Mouse (Mus musculus): ENCODE measurements around the gene 1810009A15Rik. TPM values are rescaled to one million over a fixed set of nuclear protein-coding genes. Genes with fewer than 3 reads are reported as not detected.

Gene 1810009A15Rik
- 59.2 TPM for polyA plus RNA-seq (2017; shearing (Covaris generic))

GRCm38 (mm10) chr19:8888511-8889385 lies at the start of gene 1810009A15Rik, which contains the start of gene Gm49416:
TSS of gene 1810009A15Rik (plus strand) at chr19:8888853.
TSS of gene Gm49416 (plus strand) at chr19:8888926.

DNA sequence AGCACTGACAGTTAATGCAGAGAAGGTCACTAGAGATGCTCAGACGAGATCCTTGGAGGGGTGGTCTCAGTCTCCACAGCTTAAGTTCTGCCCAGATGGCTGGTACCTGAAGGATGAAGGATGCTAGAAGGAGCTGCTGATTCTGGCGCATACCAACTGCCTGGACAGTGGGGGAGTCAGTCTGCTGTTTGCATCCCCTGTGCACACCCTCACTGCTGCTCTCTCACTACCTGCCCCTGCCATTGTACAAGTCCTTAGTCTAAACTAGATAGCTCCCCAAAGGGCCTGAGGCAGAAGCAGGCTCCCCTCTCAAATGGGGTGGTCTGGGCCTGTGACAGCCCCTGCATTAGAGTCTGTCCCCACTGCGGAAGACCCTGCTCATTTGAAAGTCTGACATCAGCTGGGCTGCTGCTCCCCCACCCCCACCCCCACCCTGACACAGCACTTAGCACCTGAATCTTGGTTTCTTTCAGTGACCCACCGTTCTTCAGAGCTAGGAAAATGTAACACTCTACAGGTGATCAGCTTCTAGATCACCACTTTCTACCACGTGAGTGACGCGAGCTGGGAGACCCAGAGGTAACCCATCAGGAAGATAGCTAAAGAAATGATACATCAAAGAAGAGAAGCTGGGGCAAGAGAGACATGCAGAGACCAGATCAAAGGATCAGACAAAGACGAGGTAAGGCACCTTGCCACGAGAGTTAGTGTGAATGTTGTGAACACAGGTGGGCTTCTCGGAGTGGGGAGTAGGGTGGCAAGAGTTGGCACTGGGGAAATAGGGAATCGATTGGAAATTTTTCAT lies 49.3 kb upstream of the 1810009A15Rik start, which contains the start of gene Gng3:
Gene Gng3 (minus strand): TSS at position 92 of the 805 bp plus-strand sequence.

DNA sequence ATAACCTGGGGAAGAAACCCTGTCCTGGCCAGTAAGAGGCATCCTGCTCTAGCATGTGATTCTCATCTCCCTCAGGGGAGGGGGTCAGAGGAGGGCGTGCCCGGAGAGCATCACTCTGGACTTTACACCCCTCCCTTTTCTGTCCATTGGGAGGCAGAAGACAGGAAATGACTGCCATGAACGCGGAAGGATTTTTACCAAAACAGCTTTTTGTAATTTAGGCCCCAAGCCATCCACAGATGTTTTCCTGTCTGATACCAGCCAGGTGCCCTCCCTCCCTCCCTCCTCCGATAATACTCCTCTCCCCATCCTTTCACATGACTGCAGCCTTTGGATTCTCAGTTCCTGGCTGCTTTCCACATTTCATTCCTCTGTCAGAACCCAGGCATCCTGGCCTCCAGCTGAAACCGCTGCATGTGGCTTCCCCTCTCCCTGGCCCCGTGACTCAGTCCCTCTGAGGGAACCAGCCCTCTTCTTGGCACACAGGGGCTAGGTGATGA lies 38.2 kb upstream of the 1810009A15Rik start, which contains the start of gene Lrrn4cl:
Gene Lrrn4cl (plus strand): TSS at position 367 of the 500 bp plus-strand sequence.

GRCm38 (mm10) chr19:8871267-8872186 lies 17.1 kb upstream of the 1810009A15Rik start, which contains the start of gene Ubxn1:
TSS of gene Ubxn1 (plus strand) at chr19:8871496.

GRCm38 (mm10) chr19:8880311-8881033 lies 8.2 kb upstream of the 1810009A15Rik start, which contains the start of gene Uqcc3:
TSS of gene Uqcc3 (minus strand) at chr19:8880923.

GRCm38 (mm10) chr19:8883616-8884015 lies 5.0 kb upstream of the 1810009A15Rik start, which contains the start of the genes Lbhd1 and Gm49403:
TSS of gene Lbhd1 (plus strand) at chr19:8883732.
TSS of gene Gm49403 (plus strand) at chr19:8883930.

DNA sequence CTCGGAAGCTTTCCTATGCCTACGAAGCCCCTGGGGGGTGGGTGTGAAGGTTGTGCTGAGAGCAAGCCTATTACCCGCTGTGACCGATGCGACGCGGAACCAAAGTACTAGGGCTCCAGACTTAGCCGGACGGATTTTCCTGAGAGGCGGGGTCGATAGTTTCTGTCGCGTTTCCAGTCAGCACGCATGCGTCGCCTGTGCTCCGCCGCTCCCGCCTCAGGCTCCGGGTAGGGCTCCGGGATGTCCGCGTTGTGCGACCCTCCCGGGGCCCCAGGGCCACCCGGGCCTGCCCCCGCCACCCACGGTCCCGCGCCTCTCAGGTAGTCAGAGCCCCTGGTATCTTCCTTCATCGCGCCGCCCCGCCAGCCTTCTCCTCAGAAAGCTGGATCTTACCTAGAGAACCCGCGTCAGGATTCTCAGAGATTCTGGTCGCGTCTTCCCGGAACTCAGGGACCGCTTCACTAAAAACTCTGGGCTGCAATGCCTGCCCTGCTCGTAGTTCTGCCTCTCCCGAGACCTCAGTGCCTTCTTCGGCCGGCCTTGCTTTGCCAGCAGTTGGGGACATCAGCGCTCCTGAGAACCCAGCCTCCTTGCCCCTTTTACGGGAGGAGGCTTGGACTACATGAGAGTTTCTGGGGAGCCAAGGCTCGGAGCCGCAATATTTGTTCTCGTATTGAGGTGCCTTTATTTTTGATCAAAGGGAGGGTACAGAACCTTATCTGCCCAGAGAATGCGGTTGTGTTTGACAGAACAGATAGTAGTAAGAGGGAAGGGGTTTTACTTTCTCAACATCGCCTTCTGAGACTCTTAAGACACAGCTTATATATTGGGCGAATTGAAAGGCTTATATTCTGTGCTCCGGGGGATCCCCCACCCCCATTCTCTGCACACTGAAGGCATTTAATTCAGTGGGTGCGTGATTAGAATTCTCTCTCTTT lies 4.4 kb downstream of the 1810009A15Rik start, which contains the start of gene Ints5:
Gene Ints5 (plus strand): TSS at position 177 of the 938 bp plus-strand sequence.

GRCm38 (mm10) chr19:8897865-8898495 lies 9.3 kb downstream of the 1810009A15Rik start, which contains the start of gene Ganab:
TSS of gene Ganab (plus strand) at chr19:8898071.

GRCm38 (mm10) chr19:8920073-8920736 lies 31.6 kb downstream of the 1810009A15Rik start, which contains the start of gene B3gat3:
TSS of gene B3gat3 (plus strand) at chr19:8920374.

GRCm38 (mm10) chr19:8929224-8930088 lies 40.8 kb downstream of the 1810009A15Rik start, which contains the start of the genes Rom1 and Eml3:
TSS of gene Rom1 (minus strand) at chr19:8929356.
TSS of gene Eml3 (plus strand) at chr19:8929552.

Other genes starting within 250 kb of the 1810009A15Rik start
- gene Chrm1, start 225.1 kb upstream of the 1810009A15Rik start, polyA plus RNA-seq (2017; shearing (Covaris generic)) = not detected
- gene Slc3a2, start 165.5 kb upstream of the 1810009A15Rik start, polyA plus RNA-seq (2017; shearing (Covaris generic)) = 127 TPM
- gene Wdr74, start 153.0 kb upstream of the 1810009A15Rik start, polyA plus RNA-seq (2017; shearing (Covaris generic)) = 84.1 TPM
- 3.2 TPM for gene 1700092M07Rik, start 148.1 kb upstream of the 1810009A15Rik start, polyA plus RNA-seq (2017; shearing (Covaris generic))
- gene Stx5a, start 147.4 kb upstream of the 1810009A15Rik start, polyA plus RNA-seq (2017; shearing (Covaris generic)) = 169 TPM
- gene Nxf1, start 131.8 kb upstream of the 1810009A15Rik start, polyA plus RNA-seq (2017; shearing (Covaris generic)) = 265 TPM
- gene Tmem223, start 117.9 kb upstream of the 1810009A15Rik start, polyA plus RNA-seq (2017; shearing (Covaris generic)) = 102 TPM
- 170 TPM for gene Tmem179b, start 114.4 kb upstream of the 1810009A15Rik start, polyA plus RNA-seq (2017; shearing (Covaris generic))
- gene Taf6l, start 102.4 kb upstream of the 1810009A15Rik start, polyA plus RNA-seq (2017; shearing (Covaris generic)) = 5.1 TPM
- gene Polr2g, start 90.3 kb upstream of the 1810009A15Rik start, polyA plus RNA-seq (2017; shearing (Covaris generic)) = 164 TPM
- 3.8 TPM for gene Zbtb3, start 86.3 kb upstream of the 1810009A15Rik start, polyA plus RNA-seq (2017; shearing (Covaris generic))
- 54.6 TPM for gene Ttc9c, start 69.5 kb upstream of the 1810009A15Rik start, polyA plus RNA-seq (2017; shearing (Covaris generic))
- gene Hnrnpul2, start 68.8 kb upstream of the 1810009A15Rik start, polyA plus RNA-seq (2017; shearing (Covaris generic)) = 8.4 TPM
- gene AC129217.1, start 59.1 kb upstream of the 1810009A15Rik start, polyA plus RNA-seq (2017; shearing (Covaris generic)) = not detected
- 105 TPM for gene Bscl2, start 51.4 kb upstream of the 1810009A15Rik start, polyA plus RNA-seq (2017; shearing (Covaris generic))
- gene Gng3, start 49.7 kb upstream of the 1810009A15Rik start, polyA plus RNA-seq (2017; shearing (Covaris generic)) = 0.35 TPM
- not detected for gene Lrrn4cl, start 38.1 kb upstream of the 1810009A15Rik start, polyA plus RNA-seq (2017; shearing (Covaris generic))
- 159 TPM for gene Ubxn1, start 17.4 kb upstream of the 1810009A15Rik start, polyA plus RNA-seq (2017; shearing (Covaris generic))
- gene Uqcc3, start 7.9 kb upstream of the 1810009A15Rik start, polyA plus RNA-seq (2017; shearing (Covaris generic)) = 84.5 TPM
- gene Lbhd1, start 5.1 kb upstream of the 1810009A15Rik start, polyA plus RNA-seq (2017; shearing (Covaris generic)) = 110 TPM
- not detected for gene Gm49403, start 4.9 kb upstream of the 1810009A15Rik start, polyA plus RNA-seq (2017; shearing (Covaris generic))
- gene Gm49416, start 73 bp downstream of the 1810009A15Rik start, polyA plus RNA-seq (2017; shearing (Covaris generic)) = not detected
- gene Ints5, start 4.2 kb downstream of the 1810009A15Rik start, polyA plus RNA-seq (2017; shearing (Covaris generic)) = 47.9 TPM
- gene Ganab, start 9.2 kb downstream of the 1810009A15Rik start, polyA plus RNA-seq (2017; shearing (Covaris generic)) = 137 TPM
- gene B3gat3, start 31.5 kb downstream of the 1810009A15Rik start, polyA plus RNA-seq (2017; shearing (Covaris generic)) = 33.9 TPM
- 12.2 TPM for gene Rom1, start 40.5 kb downstream of the 1810009A15Rik start, polyA plus RNA-seq (2017; shearing (Covaris generic))
- gene Eml3, start 40.7 kb downstream of the 1810009A15Rik start, polyA plus RNA-seq (2017; shearing (Covaris generic)) = 68.2 TPM
- gene Mta2, start 53.0 kb downstream of the 1810009A15Rik start, polyA plus RNA-seq (2017; shearing (Covaris generic)) = 197 TPM
- gene Tut1, start 65.0 kb downstream of the 1810009A15Rik start, polyA plus RNA-seq (2017; shearing (Covaris generic)) = 47.2 TPM
- gene Eef1g, start 78.2 kb downstream of the 1810009A15Rik start, polyA plus RNA-seq (2017; shearing (Covaris generic)) = 339 TPM
- gene Ahnak, start 100.4 kb downstream of the 1810009A15Rik start, polyA plus RNA-seq (2017; shearing (Covaris generic)) = 113 TPM
- not detected for gene Scgb1a1, start 199.1 kb downstream of the 1810009A15Rik start, polyA plus RNA-seq (2017; shearing (Covaris generic))
- gene Asrgl1, start 246.8 kb downstream of the 1810009A15Rik start, polyA plus RNA-seq (2017; shearing (Covaris generic)) = 20.7 TPM